Mouse (Mus musculus): ENCODE data around the gene Loxl1. TPM values are rescaled to one million over a fixed set of nuclear protein-coding genes. Genes with fewer than 3 reads are reported as not detected.
"Not testable (repeated sequence)": the region's sequence is repeated elsewhere in the genome, so short reads cannot be mapped to it uniquely, and the experiment has no call there.

Gene Loxl1
- total RNA-seq, 2 experiments from 2014 or later, result 50.5 to 53.2 TPM

DNA sequence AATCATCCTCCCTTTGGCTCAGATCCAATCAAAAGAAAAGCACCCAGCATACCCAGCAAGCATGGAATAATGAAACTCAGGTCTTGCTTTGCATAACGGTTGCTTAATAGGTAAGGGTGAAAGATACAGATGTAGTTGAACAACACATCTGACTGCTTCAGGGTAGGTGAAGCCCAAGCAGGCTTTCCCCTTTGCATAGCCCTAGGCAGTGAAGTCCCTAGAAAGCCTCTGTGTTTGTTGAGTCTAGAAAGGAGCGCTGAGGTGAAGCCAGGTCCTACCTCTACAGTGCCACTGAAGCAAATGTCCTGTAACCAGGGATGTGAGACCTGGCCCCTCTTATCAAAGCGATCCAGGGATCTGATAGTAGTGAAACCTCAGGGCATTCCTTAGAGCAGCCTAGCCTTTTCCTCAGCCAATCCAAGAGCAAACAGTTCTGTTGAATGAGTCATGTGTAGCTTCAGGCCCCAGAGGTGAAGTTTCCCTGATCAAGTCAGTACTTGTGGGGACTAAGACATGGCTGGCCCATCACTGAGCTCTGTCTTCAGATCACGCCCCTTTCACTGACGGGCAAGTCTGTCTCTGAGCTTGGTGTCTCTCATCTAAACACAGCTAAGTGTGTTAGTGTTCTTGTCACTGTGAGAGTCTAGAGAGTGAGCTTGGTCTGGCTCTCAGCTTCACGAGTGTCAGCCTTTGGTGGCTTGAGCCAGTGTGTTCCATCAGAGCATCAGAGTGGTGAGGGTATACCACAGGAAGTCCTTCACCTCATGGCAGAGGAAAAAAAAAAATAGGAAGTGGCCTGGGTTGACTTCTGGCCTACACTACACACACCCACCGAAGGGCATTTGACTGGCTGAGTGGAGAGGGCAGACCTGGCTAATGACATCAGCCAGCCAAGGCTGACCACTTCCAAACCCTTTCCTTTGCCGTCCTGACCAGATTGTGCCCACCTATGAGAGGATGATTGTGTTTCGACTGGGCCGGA, 57.0 kb downstream of the Loxl1 start:
- intact Hi-C loops (cut with DNase I), result no loop called here
- DNase-seq, result no peak

DNA sequence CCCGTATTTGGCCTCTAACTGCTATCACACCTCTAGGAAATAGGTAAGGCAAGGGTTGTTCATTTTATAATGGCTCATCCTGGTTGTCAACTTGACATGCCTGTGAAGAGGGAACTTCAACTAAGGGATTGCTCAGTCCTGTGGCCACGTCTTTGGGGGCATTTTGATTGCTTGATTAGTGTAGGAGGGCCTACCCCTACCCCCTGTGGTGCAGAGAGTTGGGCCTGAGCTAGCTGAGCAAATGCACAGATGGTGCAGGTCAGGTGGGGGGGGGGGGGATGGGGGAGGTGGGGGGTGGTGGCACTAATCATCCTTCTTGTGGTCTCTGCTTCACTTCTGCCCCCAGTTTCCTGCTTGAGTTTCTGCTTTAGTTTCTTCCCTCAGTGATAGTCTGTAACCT, 57.9 kb downstream of the Loxl1 start:
- no peak for DNase-seq
- intact Hi-C loops (cut with DNase I), result no loop called here

DNA sequence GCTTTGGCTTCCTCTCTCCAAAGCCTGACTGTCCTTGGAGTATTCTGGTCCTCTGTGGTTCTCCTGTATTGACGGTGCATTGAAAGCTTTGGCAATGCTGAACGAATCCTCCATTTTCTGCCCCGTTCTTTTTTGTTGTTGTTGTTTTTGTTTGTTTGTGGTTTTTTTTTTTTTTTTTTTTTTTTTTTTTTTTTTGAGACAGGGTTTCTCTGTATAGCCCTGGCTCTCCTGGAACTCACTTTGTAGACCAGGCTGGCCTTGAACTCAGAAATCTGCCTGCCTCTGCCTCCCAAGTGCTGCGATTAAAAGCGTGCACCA, 59.2 kb downstream of the Loxl1 start:
- not testable (repeated sequence) for DNase-seq
- intact Hi-C loops (cut with DNase I), result loop anchor here (2.0 kb wide), 1 partner anchor 21 kb away; no protein-coding TSS in a partner anchor

DNA sequence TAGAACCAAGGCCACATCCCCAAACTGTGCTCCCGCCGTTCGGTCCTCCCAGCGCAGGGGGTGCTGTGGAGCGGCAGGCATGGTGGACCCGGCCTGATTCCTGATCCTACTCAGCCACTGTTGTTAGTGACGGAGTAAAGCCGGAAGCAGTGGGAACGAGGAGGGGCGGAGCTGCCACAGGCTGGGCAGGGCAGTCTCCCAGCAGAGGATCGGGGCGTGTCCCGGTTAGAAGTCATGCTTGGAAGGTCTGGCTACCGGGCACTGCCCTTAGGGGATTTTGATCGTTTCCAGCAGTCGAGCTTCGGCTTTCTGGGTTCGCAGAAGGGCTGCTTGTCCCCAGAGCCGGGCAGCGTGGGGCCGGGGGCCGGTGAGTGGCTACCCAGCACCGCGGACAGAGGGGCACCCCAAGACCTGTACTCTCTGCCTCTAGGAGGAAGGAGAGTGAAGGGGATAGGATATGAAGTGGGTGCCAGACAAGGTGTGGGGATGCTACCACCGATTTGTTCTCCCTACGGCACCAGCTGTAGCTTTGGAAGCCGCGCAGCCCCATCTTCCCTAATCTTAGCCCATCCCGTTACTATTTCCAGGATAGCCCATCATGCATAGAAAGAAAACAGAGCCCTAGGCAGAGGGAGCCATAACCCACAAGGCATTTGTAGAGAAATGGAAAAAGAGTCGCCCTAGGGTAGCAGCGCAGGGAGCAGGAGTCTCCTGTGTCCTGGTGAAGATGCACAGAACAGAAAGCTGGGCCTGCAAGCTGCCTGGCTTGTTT, 59.8 kb downstream of the Loxl1 start, which contains the start of gene Stoml1:
TSS of gene Stoml1 (plus strand) at position 132 of the 772 bp plus-strand sequence.
- intact Hi-C loops (cut with DNase I), result loop anchor here (2.0 kb wide), 1 partner anchor 22 kb away; no protein-coding TSS in a partner anchor

DNA sequence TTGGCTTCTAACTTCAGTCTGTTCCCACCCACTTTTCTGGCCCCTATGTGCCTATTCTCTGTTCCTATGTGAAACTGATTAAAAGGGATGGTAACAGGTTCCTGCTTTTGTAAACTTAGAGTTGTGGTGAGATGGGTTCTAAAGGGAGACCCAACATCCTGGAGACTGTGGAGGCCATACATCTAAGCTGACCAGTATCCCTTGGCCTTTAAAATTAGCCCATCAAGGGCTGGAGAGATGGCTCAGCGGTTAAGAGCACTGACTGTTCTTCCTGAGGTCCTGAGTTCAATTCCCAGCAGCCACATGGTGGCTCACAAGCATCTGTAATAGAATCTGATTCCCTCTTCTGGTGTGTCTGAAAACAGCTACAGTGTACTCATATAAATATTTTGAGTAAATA, 62.3 kb downstream of the Loxl1 start:
- DNase-seq; intact Hi-C loops (cut with DNase I): not testable (repeated sequence)

More for the DNA sequence above, 59.8 kb downstream of the Loxl1 start, which contains the start of gene Stoml1:
- DNase-seq, result peak; percentile 93 to 96

DNA sequence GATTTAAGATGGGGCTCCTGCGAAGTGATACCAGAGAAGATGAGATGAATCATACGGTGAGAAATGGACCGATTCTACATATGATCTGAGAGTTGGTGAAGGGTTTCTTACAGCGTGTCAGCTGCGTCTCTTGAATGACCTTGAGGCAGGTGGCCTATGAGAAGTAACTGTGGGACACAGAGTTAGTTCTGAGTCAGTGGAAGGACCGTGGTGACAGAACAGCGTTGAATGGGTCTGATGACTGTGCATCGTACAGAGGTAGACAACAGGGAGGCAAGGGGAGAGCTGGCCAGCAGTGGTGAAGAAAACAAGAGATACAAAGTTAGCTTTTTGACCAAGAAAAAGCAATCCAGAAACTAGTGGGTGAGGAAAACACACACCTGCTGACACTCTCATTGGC, 62.7 kb downstream of the Loxl1 start:
- intact Hi-C loops (cut with DNase I), result no loop called here

DNA sequence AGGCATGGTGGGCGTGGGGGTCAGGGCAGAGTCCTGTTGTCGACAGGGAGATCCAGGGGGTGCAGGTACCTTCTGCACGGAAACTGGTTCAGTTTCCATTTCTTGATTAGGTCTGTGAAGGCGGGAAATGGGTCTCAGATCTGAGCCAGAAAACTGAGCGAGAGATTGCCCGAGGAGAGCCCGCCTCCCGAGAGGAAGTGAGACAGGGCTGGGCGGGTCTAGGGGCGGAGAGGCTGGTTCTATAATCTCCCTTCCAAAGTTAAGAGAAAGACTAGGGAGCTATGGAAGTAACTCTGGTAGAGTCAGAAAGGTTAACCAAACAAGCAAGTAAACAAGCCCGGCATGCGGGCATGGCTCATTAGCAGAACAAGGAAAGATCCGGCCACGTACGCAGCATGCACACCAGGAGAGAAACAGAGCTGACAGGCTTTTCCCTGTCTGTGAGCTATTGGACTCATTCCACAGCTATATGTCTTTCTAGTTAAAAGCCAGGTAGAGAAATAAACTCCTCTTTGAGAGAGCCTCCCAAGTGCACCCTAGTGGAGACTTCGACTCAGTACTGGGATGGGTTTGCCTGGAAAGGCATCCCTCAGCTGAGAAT, 63.3 kb downstream of the Loxl1 start, which contains the start of gene Pml:
TSS of gene Pml (minus strand) at position 195 of the 601 bp plus-strand sequence.
- DNase-seq, result peak; percentile 74 to 83
- intact Hi-C loops (cut with DNase I), result no loop called here

More for the DNA sequence above, 62.7 kb downstream of the Loxl1 start:
- no peak for DNase-seq

DNA sequence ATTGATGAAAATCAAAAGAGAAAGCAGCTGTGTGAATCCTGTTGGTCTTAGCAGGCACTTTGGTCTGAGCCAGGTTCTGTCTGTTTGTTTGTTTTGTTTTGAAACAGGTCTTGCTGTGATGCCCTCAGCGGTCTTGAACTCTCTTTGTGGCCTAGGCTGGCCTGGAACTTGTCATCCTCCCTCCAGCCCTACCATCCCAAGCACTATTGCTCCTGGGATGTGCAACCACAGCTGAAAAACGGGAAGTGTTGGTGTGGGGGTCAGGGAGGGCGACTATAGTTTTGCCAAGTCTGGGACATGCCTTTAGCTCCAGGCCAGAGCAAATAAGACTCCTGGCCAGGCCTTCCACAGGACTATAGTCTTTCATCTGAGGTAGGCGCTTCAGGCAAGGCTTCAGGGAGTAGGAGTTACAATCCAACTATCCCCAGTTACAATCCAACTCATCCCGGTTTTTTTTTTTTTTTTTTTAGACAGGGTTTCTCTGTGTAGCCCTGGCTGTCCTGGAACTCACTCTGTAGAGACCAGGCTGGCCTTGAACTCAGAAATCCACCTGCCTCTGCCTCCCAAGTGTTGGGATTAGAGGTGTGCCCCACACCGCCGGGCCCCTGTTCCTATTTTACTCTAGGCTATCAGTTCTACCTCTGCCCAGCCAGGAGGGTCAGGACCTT, 64.1 kb downstream of the Loxl1 start:
- intact Hi-C loops (cut with DNase I), result no loop called here
- no peak for DNase-seq

DNA sequence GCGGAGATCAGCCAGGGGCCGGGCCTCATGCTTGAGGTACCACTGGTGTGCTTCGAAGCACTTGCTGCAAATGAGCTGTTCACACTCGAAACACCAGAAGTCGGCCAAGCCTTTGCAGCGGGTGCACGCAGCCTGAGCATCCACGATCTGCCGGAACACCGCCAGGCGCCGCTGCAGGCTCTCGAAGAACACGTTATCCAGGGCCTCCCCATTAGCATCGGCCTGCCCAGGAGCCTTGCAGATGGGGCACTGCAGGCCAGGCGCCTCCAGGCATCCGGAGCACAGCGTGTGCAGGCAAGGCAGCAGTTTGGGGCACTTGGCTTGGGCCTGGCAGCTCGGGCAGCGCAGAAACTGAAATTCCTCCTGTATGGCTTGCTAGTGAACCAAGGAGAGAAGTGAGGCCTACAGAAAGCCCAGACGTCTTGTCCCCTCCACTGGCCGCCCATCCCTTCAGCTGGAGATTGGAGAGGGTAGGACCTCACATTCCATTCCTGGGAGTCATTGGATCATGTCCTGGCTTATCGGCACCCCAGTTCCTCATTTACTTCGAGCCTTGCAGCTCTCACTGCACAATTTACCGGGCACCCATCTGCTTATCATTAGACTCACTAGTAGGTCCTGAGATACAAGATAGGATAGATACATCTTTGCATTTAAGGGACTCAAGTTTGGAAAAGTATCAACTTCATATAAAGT, 65.8 kb downstream of the Loxl1 start:
- intact Hi-C loops (cut with DNase I), result loop anchor here (1.0 to 2.0 kb wide), 2 partner anchors 22 to 33 kb away; no protein-coding TSS in a partner anchor

DNA sequence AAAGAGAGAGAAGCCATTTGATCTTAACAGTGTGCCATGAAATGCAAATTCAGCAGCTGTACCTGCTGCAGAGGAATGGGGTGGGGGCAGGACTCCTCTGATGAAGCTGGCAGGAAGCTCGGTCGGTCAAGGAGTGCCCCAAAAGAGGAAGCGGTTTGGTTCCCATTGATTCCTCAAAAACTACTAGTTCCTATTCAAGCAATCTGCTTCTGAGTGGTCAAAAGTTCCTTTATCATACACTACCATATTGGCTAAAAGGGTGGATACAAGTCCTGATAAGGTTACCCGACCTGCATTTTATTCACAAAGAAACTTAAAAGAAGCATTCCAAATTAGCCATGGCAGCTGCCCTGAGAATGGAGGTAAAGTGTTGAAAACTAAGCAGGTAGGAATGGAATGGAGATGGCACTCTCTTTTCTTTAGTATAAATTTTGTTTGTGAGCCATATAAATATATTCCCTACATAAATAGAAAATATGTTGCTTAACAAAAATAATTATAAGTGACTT, 66.8 kb downstream of the Loxl1 start:
- no peak for DNase-seq
- intact Hi-C loops (cut with DNase I), result loop anchor here (2.0 kb wide), 1 partner anchor 23 kb away; no protein-coding TSS in a partner anchor

More for the DNA sequence above, 65.8 kb downstream of the Loxl1 start:
- DNase-seq, result peak; percentile 85 to 86

DNA sequence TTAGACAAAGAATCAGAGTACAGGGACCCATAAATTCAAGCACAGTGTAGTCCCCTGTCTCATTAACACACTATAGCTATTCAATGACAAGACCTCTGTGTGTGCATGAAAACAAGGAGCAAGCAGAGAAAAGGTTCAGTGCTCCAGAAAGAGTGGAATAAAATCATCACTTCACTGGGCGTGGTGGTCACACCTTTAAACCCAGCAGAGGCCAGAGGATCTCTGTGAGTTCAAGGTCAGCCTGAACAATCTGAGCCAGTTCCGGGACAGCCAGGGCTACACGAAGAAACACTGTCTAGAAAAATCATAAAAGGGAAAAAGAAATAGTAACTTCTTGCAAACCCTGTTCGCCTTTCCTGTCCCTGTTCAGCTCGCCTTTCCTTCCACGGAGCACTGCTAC, 69.3 kb downstream of the Loxl1 start:
- no peak for DNase-seq
- intact Hi-C loops (cut with DNase I), result no loop called here

DNA sequence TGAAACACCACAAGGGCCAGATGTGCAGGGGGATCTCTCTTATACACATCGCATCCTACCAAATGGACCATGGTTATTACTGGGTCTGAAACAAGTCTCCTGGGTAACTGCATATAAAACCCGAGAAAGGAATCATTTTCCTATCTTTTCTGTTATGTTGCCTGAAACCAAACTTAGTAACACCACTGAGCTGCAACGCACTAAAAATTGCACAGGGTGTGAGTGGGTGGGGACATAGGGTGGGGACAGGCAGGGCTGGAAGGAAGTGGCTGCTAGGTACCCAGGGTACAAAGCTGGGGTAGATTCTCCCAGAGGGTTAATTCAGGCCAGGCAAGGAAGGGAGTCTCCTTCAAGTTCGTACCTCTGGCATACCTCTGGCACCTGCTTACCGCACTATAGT, 70.3 kb downstream of the Loxl1 start:
- intact Hi-C loops (cut with DNase I), result no loop called here

DNA sequence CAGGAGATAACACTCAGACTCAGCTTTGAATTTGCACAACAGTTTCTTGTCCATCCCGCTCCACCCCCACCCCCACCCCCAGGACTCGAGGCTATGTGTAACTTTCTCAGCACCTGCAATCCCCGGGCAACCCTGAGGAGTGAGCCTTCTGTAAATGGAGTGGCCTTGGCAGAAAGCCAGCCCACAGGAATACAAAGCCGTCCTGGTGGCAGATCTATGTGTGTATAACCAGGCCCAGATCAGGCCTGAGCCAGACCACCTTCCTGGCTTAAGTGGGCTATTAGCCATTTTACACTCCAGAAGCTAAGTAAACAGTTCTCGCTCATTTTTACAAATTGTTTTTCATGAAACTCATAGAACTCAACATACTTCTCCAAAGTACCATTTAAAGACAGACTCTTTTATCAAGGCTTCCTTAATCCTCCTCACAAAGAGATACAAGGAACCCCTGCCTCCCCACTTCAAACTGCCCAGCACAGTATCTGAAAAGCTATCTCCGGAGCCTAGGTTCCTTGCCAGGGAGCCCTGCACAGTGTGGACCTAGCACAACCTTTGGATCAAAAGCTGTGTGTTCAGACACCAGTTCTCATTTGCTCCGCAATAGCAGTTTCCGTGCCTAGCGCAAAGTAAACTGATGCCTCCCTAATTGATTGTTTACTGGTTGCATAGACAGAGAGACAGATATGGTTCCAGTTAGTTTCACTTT, 71.1 kb downstream of the Loxl1 start:
- peak; percentile 50 to 69 for DNase-seq
- intact Hi-C loops (cut with DNase I), result no loop called here

More for the DNA sequence above, 70.3 kb downstream of the Loxl1 start:
- DNase-seq, result no peak

Other genes with a start within 250 kb of the Loxl1 start
- gene Stra6, start 249.4 kb downstream of the Loxl1 start, total RNA-seq (2021), result under 1 TPM; 0.32 to 0.76 TPM
- under 1 TPM in 1 of 2 experiments, not detected in 1; 0.53 TPM for gene Ccdc33, start 194.4 kb downstream of the Loxl1 start, total RNA-seq (2021)
- 10 to 100 TPM; 44.0 to 44.6 TPM for gene Islr, start 108.9 kb downstream of the Loxl1 start, total RNA-seq (2021)
- 1 to 10 TPM; 3.0 to 3.3 TPM for gene Islr2, start 108.9 kb downstream of the Loxl1 start, total RNA-seq (2021)
- 10 to 100 TPM; 10.9 to 11.9 TPM for gene Pml, start 63.4 kb downstream of the Loxl1 start, total RNA-seq (2021)
- gene Stoml1, start 60.0 kb downstream of the Loxl1 start, total RNA-seq (2021), result 10 to 100 TPM; 12.7 to 12.9 TPM
- gene Tbc1d21, start 57.3 kb upstream of the Loxl1 start, total RNA-seq (2021), result not detected
- gene Insyn1, start 175.4 kb upstream of the Loxl1 start, total RNA-seq (2021), result 10 to 100 TPM; 10.7 to 11.1 TPM
- gene Cd276, start 242.3 kb upstream of the Loxl1 start, total RNA-seq (2021), result 10 to 100 TPM; 15.4 to 17.6 TPM